Comparison of ENCODE assay signal across 8 mouse cellular contexts in the genomic region with DNA sequence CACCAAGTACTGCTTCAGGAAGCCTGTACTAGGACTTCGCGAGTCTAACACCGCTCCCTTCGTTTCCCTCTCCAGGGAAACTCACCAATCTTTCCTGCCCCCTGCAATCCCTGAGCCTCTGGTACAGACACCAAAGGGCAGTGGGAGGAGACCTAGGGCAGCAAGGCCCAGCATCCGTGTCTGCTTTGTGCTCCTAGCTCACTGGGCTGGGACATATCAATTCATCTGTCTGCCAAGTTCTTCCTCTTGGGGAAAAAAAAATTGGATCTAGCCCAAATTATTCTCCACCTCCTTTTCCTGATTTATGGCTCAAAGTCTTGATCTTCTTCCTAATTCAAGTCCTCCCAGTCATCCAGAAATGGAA.
DNase-seq lines count a peak whose midpoint lies in the region; ATAC-seq and TF ChIP-seq lines count a peak whose summit lies in the region.

No protein-coding gene starts in this region.

- peaks cover 6% of the 10 kb centered on the region for H3K27me3 ChIP-seq in heart, embryonic 16.5 days (ENCODE audit: control insufficient read depth, insufficient read depth, low read length)
- peaks cover 33% of the 10 kb centered on the region for H3K27me3 ChIP-seq in embryonic facial prominence, embryonic 10.5 days (replicated peaks; ENCODE audit: low read depth, poor library complexity, severe bottlenecking)
- no peaks in the 10 kb centered on the region for H3K27me3 ChIP-seq in forebrain, postnatal 0 days (ENCODE audit: insufficient read depth, low read length)
- peaks cover 20% of the 10 kb centered on the region for H3K27me3 ChIP-seq in midbrain, embryonic 12.5 days

- 9% methylated on average over 5 of the region's 5 CpGs for WGBS in heart, embryonic 16.5 days
- 7% methylated on average over 5 of the region's 5 CpGs for WGBS in embryonic facial prominence, embryonic 10.5 days
- 6% methylated on average over 5 of the region's 5 CpGs for WGBS in forebrain, postnatal 0 days
- 5% methylated on average over 5 of the region's 5 CpGs for WGBS in midbrain, embryonic 12.5 days

- no peak overlapping the region for H3K27ac ChIP-seq in heart, embryonic 16.5 days (ENCODE audit: low read length)
- H3K27ac ChIP-seq in embryonic facial prominence, embryonic 10.5 days (replicated peaks), result no peak overlapping the region
- no peak overlapping the region for H3K27ac ChIP-seq in forebrain, postnatal 0 days (ENCODE audit: low read depth, low read length)
- no peak overlapping the region for H3K27ac ChIP-seq in midbrain, embryonic 12.5 days (replicated peaks)

- H3K4me3 ChIP-seq in heart, embryonic 16.5 days (ENCODE audit: low read length), result no peak overlapping the region
- H3K4me3 ChIP-seq in embryonic facial prominence, embryonic 10.5 days, result peak overlapping the region; percentile 42
- H3K4me3 ChIP-seq in forebrain, postnatal 0 days (ENCODE audit: low read depth, low read length), result 0 out of 2 replicates have a peak overlapping the region, but pooled peaks have one; percentile 16
- H3K4me3 ChIP-seq in midbrain, embryonic 12.5 days, result peak overlapping the region; percentile 12; the same call in 1 of the 2 replicates

- no peak for TF ChIP-seq CTCF in forebrain, postnatal 0 days (IDR thresholded peaks at IDR 0.05; ENCODE audit: low read depth)

- no peaks in the 10 kb centered on the region for H3K9me3 ChIP-seq in heart, embryonic 16.5 days (replicated peaks; ENCODE audit: control insufficient read depth, low read length)
- H3K9me3 ChIP-seq in embryonic facial prominence, embryonic 10.5 days, result no peaks in the 10 kb centered on the region
- H3K9me3 ChIP-seq in forebrain, postnatal 0 days (ENCODE audit: low read length), result no peaks in the 10 kb centered on the region
- no peaks in the 10 kb centered on the region for H3K9me3 ChIP-seq in midbrain, embryonic 12.5 days

- no peak for DNase-seq in heart, postnatal 14 days
- DNase-seq in embryonic facial prominence, embryonic 10.5 days (ENCODE audit: low spot score), result no peak
- no peak for DNase-seq in forebrain, postnatal 0 days
- DNase-seq in right cerebral cortex, postnatal 25 days, result no peak
- no peak for DNase-seq in left cerebral cortex, postnatal 36 days (ENCODE audit: low spot score in 2 of 2)
- no peak for DNase-seq in thymus, adult 18-20 months

- ATAC-seq in heart, embryonic 16.5 days (replicated peaks; ENCODE audit: extremely low read depth, insufficient read depth, low FRiP score), result no peak
- no peak for ATAC-seq in forebrain, postnatal 0 days
- no peak for ATAC-seq in midbrain, embryonic 12.5 days (ENCODE audit: low FRiP score, low read depth)

- peak overlapping the region; percentile 33 for H3K4me2 ChIP-seq in heart, embryonic 16.5 days (ENCODE audit: low read depth, low read length)
- H3K4me2 ChIP-seq in forebrain, postnatal 0 days (ENCODE audit: low read depth), result peak overlapping the region; percentile 42
- peak overlapping the region; percentile 44 for H3K4me2 ChIP-seq in midbrain, embryonic 12.5 days (replicated peaks)

- H3K4me1 ChIP-seq in heart, embryonic 16.5 days (ENCODE audit: control insufficient read depth, insufficient read depth, low read length), result no peaks in the 10 kb centered on the region
- peaks cover 3% of the 10 kb centered on the region; the same call in 1 of the 2 replicates for H3K4me1 ChIP-seq in embryonic facial prominence, embryonic 10.5 days
- H3K4me1 ChIP-seq in forebrain, postnatal 0 days (ENCODE audit: insufficient read depth), result peaks cover 19% of the 10 kb centered on the region; the same call in 1 of the 2 replicates
- peaks cover 9% of the 10 kb centered on the region for H3K4me1 ChIP-seq in midbrain, embryonic 12.5 days

- H3K36me3 ChIP-seq in heart, embryonic 16.5 days (ENCODE audit: control insufficient read depth, insufficient read depth), result no peaks in the 10 kb centered on the region
- H3K36me3 ChIP-seq in embryonic facial prominence, embryonic 10.5 days (replicated peaks), result no peaks in the 10 kb centered on the region
- no peaks in the 10 kb centered on the region for H3K36me3 ChIP-seq in forebrain, postnatal 0 days (ENCODE audit: insufficient read depth)
- H3K36me3 ChIP-seq in midbrain, embryonic 12.5 days, result no peaks in the 10 kb centered on the region

- no peak overlapping the region for H3K9ac ChIP-seq in heart, embryonic 16.5 days (ENCODE audit: low read length)
- no peak overlapping the region for H3K9ac ChIP-seq in forebrain, postnatal 0 days
- H3K9ac ChIP-seq in midbrain, embryonic 12.5 days (replicated peaks), result no peak overlapping the region

- intact Hi-C loops in heart, postnatal 14 days (cut with DNase I), result loop anchor here (5.0 to 10.0 kb wide), 2 partner anchors 127 to 304 kb away; no protein-coding TSS in a partner anchor
- intact Hi-C loops in left cerebral cortex, postnatal 36 days (cut with DNase I), result no loop called here
